Mouse (Mus musculus): ENCODE data around the gene 6330409D20Rik. TPM values are rescaled to one million over a fixed set of nuclear protein-coding genes. Genes with fewer than 3 reads are reported as not detected.
A peak's percentile ranks its signal among the peaks of the same experiment; 100 is the strongest.

The 6330409D20Rik gene
- polyA plus RNA-seq, 1 experiment from 2014 or later, result 3.2 TPM

GRCm38 (mm10) chr2:32693282-32693681 is 47.5 kb downstream of the 6330409D20Rik start:
- Histone ChIP-seq H3K4me3 (replicated peaks; ENCODE audit: low read depth, low read length) (peak overlapping the region; percentile 74), H3K27me3 (ENCODE audit: control insufficient read depth, insufficient read depth, low read length) (no peaks in the 10 kb centered on the region), H3K9me3 (ENCODE audit: control insufficient read depth, low read length) (no peaks in the 10 kb centered on the region), H3K4me1 (ENCODE audit: control insufficient read depth, insufficient read depth, low read length) (peaks cover 9% of the 10 kb centered on the region), H3K27ac (replicated peaks; ENCODE audit: low read depth, low read length) (no peak overlapping the region; the same call in 1 of the 2 replicates), H3K36me3 (ENCODE audit: control insufficient read depth, insufficient read depth, low read length) (no peaks in the 10 kb centered on the region), H3K9ac (replicated peaks; ENCODE audit: low read length) (peak overlapping the region; percentile 83), H3K4me2 (ENCODE audit: low read length) (peak overlapping the region; percentile 93)
- DNase-seq (no peak), ATAC-seq (ENCODE audit: low FRiP score, low TSS enrichment) (no peak)
- WGBS, result 28% methylated on average over 7 of the region's 7 CpGs

- no peak overlapping the region for H3K4me2 ChIP-seq (ENCODE audit: low read length)
- H3K4me3 ChIP-seq (replicated peaks; ENCODE audit: low read depth, low read length), result no peak overlapping the region
- H3K9ac ChIP-seq (replicated peaks; ENCODE audit: low read length), result no peak overlapping the region
- DNase-seq, result no peak
- peaks cover 9% of the 10 kb centered on the region for H3K4me1 ChIP-seq (ENCODE audit: control insufficient read depth, insufficient read depth, low read length)
- H3K9me3 ChIP-seq (ENCODE audit: control insufficient read depth, low read length), result no peaks in the 10 kb centered on the region
- 96% methylated on average over 14 of the region's 14 CpGs for WGBS
- H3K27me3 ChIP-seq (ENCODE audit: control insufficient read depth, insufficient read depth, low read length), result no peaks in the 10 kb centered on the region
- no peak for ATAC-seq (ENCODE audit: low FRiP score, low TSS enrichment)
- H3K27ac ChIP-seq (replicated peaks; ENCODE audit: low read depth, low read length), result no peak overlapping the region
- peaks cover 6% of the 10 kb centered on the region; the same call in 1 of the 2 replicates for H3K36me3 ChIP-seq (ENCODE audit: control insufficient read depth, insufficient read depth, low read length)
These were observed 48.3 kb downstream of the 6330409D20Rik start for GRCm38 (mm10) chr2:32692496-32692895.

- ATAC-seq (ENCODE audit: low FRiP score, low TSS enrichment), result no peak
- H3K9ac ChIP-seq (replicated peaks; ENCODE audit: low read length), result no peak overlapping the region
- WGBS, result 84% methylated on average over 11 of the region's 11 CpGs
- no peaks in the 10 kb centered on the region for H3K27me3 ChIP-seq (ENCODE audit: control insufficient read depth, insufficient read depth, low read length)
- no peak for DNase-seq
- H3K4me3 ChIP-seq (replicated peaks; ENCODE audit: low read depth, low read length), result no peak overlapping the region
- H3K9me3 ChIP-seq (ENCODE audit: control insufficient read depth, low read length), result no peaks in the 10 kb centered on the region
- H3K4me1 ChIP-seq (ENCODE audit: control insufficient read depth, insufficient read depth, low read length), result peaks cover 9% of the 10 kb centered on the region
- no peak overlapping the region for H3K27ac ChIP-seq (replicated peaks; ENCODE audit: low read depth, low read length)
- no peak overlapping the region for H3K4me2 ChIP-seq (ENCODE audit: low read length)
- H3K36me3 ChIP-seq (ENCODE audit: control insufficient read depth, insufficient read depth, low read length), result peaks cover 19% of the 10 kb centered on the region
These were observed 49.8 kb downstream of the 6330409D20Rik start for GRCm38 (mm10) chr2:32691041-32691440.

- ATAC-seq (ENCODE audit: low FRiP score, low TSS enrichment) (no peak), DNase-seq (peak; percentile 91)
- Histone ChIP-seq H3K27me3 (ENCODE audit: control insufficient read depth, insufficient read depth, low read length) (no peaks in the 10 kb centered on the region), H3K4me2 (ENCODE audit: low read length) (no peak overlapping the region), H3K27ac (replicated peaks; ENCODE audit: low read depth, low read length) (no peak overlapping the region), H3K36me3 (ENCODE audit: control insufficient read depth, insufficient read depth, low read length) (peaks cover 35% of the 10 kb centered on the region), H3K4me1 (ENCODE audit: control insufficient read depth, insufficient read depth, low read length) (peaks cover 9% of the 10 kb centered on the region), H3K9ac (replicated peaks; ENCODE audit: low read length) (no peak overlapping the region), H3K4me3 (replicated peaks; ENCODE audit: low read depth, low read length) (no peak overlapping the region), H3K9me3 (ENCODE audit: control insufficient read depth, low read length) (no peaks in the 10 kb centered on the region)
- 17% methylated on average over 5 of the region's 5 CpGs for WGBS
These were observed 51.4 kb downstream of the 6330409D20Rik start for GRCm38 (mm10) chr2:32689420-32689819.

GRCm38 (mm10) chr2:32687562-32687961 is 53.3 kb downstream of the 6330409D20Rik start:
- Histone ChIP-seq H3K27ac (replicated peaks; ENCODE audit: low read depth, low read length) (no peak overlapping the region), H3K4me3 (replicated peaks; ENCODE audit: low read depth, low read length) (no peak overlapping the region), H3K9ac (replicated peaks; ENCODE audit: low read length) (no peak overlapping the region), H3K9me3 (ENCODE audit: control insufficient read depth, low read length) (no peaks in the 10 kb centered on the region), H3K27me3 (ENCODE audit: control insufficient read depth, insufficient read depth, low read length) (no peaks in the 10 kb centered on the region), H3K4me1 (ENCODE audit: control insufficient read depth, insufficient read depth, low read length) (no peaks in the 10 kb centered on the region; the same call in 1 of the 2 replicates), H3K4me2 (ENCODE audit: low read length) (no peak overlapping the region), H3K36me3 (ENCODE audit: control insufficient read depth, insufficient read depth, low read length) (peaks cover 53% of the 10 kb centered on the region)
- no peak for DNase-seq
- WGBS, result 93% methylated on average over 8 of the region's 8 CpGs
- ATAC-seq (ENCODE audit: low FRiP score, low TSS enrichment), result no peak

GRCm38 (mm10) chr2:32686640-32687039 is 54.2 kb downstream of the 6330409D20Rik start:
- H3K27ac ChIP-seq (replicated peaks; ENCODE audit: low read depth, low read length), result no peak overlapping the region
- H3K4me1 ChIP-seq (ENCODE audit: control insufficient read depth, insufficient read depth, low read length), result no peaks in the 10 kb centered on the region
- no peaks in the 10 kb centered on the region for H3K9me3 ChIP-seq (ENCODE audit: control insufficient read depth, low read length)
- ATAC-seq (ENCODE audit: low FRiP score, low TSS enrichment), result no peak
- no peak overlapping the region for H3K4me2 ChIP-seq (ENCODE audit: low read length)
- H3K27me3 ChIP-seq (ENCODE audit: control insufficient read depth, insufficient read depth, low read length), result no peaks in the 10 kb centered on the region
- no peak overlapping the region for H3K4me3 ChIP-seq (replicated peaks; ENCODE audit: low read depth, low read length)
- H3K9ac ChIP-seq (replicated peaks; ENCODE audit: low read length), result no peak overlapping the region
- peaks cover 57% of the 10 kb centered on the region for H3K36me3 ChIP-seq (ENCODE audit: control insufficient read depth, insufficient read depth, low read length)
- WGBS, result 95% methylated on average over 6 of the region's 6 CpGs
- no peak for DNase-seq

GRCm38 (mm10) chr2:32685807-32686206 is 55.0 kb downstream of the 6330409D20Rik start:
- Histone ChIP-seq H3K4me1 (ENCODE audit: control insufficient read depth, insufficient read depth, low read length) (no peaks in the 10 kb centered on the region), H3K36me3 (ENCODE audit: control insufficient read depth, insufficient read depth, low read length) (peaks cover 57% of the 10 kb centered on the region), H3K27ac (replicated peaks; ENCODE audit: low read depth, low read length) (no peak overlapping the region), H3K27me3 (ENCODE audit: control insufficient read depth, insufficient read depth, low read length) (no peaks in the 10 kb centered on the region), H3K9ac (replicated peaks; ENCODE audit: low read length) (no peak overlapping the region), H3K4me3 (replicated peaks; ENCODE audit: low read depth, low read length) (no peak overlapping the region), H3K9me3 (ENCODE audit: control insufficient read depth, low read length) (no peaks in the 10 kb centered on the region), H3K4me2 (ENCODE audit: low read length) (no peak overlapping the region)
- DNase-seq, result no peak
- WGBS, result 97% methylated on average over 3 of the region's 3 CpGs
- ATAC-seq (ENCODE audit: low FRiP score, low TSS enrichment), result no peak

GRCm38 (mm10) chr2:32684681-32685428 is 56.0 kb downstream of the 6330409D20Rik start:
- H3K4me3 ChIP-seq (replicated peaks; ENCODE audit: low read depth, low read length), result no peak overlapping the region
- WGBS, result 95% methylated on average over 15 of the region's 15 CpGs
- no peak overlapping the region for H3K4me2 ChIP-seq (ENCODE audit: low read length)
- no peaks in the 10 kb centered on the region for H3K27me3 ChIP-seq (ENCODE audit: control insufficient read depth, insufficient read depth, low read length)
- no peak overlapping the region for H3K27ac ChIP-seq (replicated peaks; ENCODE audit: low read depth, low read length)
- no peak for ATAC-seq (ENCODE audit: low FRiP score, low TSS enrichment)
- peaks cover 57% of the 10 kb centered on the region for H3K36me3 ChIP-seq (ENCODE audit: control insufficient read depth, insufficient read depth, low read length)
- no peaks in the 10 kb centered on the region for H3K4me1 ChIP-seq (ENCODE audit: control insufficient read depth, insufficient read depth, low read length)
- no peaks in the 10 kb centered on the region for H3K9me3 ChIP-seq (ENCODE audit: control insufficient read depth, low read length)
- H3K9ac ChIP-seq (replicated peaks; ENCODE audit: low read length), result no peak overlapping the region
- no peak for DNase-seq

- no peak for ATAC-seq (ENCODE audit: low FRiP score, low TSS enrichment)
- H3K9ac ChIP-seq (replicated peaks; ENCODE audit: low read length), result no peak overlapping the region
- peaks cover 57% of the 10 kb centered on the region for H3K36me3 ChIP-seq (ENCODE audit: control insufficient read depth, insufficient read depth, low read length)
- H3K4me3 ChIP-seq (replicated peaks; ENCODE audit: low read depth, low read length), result no peak overlapping the region
- H3K4me1 ChIP-seq (ENCODE audit: control insufficient read depth, insufficient read depth, low read length), result no peaks in the 10 kb centered on the region
- H3K9me3 ChIP-seq (ENCODE audit: control insufficient read depth, low read length), result no peaks in the 10 kb centered on the region
- no peaks in the 10 kb centered on the region for H3K27me3 ChIP-seq (ENCODE audit: control insufficient read depth, insufficient read depth, low read length)
- DNase-seq, result no peak
- WGBS, result 94% methylated on average over 10 of the region's 10 CpGs
- no peak overlapping the region for H3K4me2 ChIP-seq (ENCODE audit: low read length)
- no peak overlapping the region for H3K27ac ChIP-seq (replicated peaks; ENCODE audit: low read depth, low read length)
These were observed 57.1 kb downstream of the 6330409D20Rik start for GRCm38 (mm10) chr2:32683701-32684100.

Measured in midbrain, embryonic 14.5 days (tissue).